Mouse (Mus musculus): ENCODE data around the gene Acsm1. TPM values are rescaled to one million over a fixed set of nuclear protein-coding genes. Genes with fewer than 3 reads are reported as not detected.

The Acsm1 gene
- polyA plus RNA-seq (2012; rRNA removed; ENCODE audit: low replicate concordance): 0.48 TPM in 1 of 2 replicates, not detected in the other

GRCm38 (mm10) chr7:119606664-119607076 lies at the start of gene Acsm1:
Gene Acsm1, plus strand, starts transcription at chr7:119607026.

GRCm38 (mm10) chr7:119689726-119690125 lies 82.9 kb downstream of the Acsm1 start, which contains the start of gene Acsm4:
Gene Acsm4, plus strand, starts transcription at chr7:119690026.

Other genes starting within 250 kb of the Acsm1 start
- 0.06 TPM in 1 of 2 replicates, not detected in the other for gene Gp2, start 147.7 kb upstream of the Acsm1 start, polyA plus RNA-seq (2012; rRNA removed; ENCODE audit: low replicate concordance)
- 0.06 and 0.26 TPM in 2 replicates for gene Umod, start 127.7 kb upstream of the Acsm1 start, polyA plus RNA-seq (2012; rRNA removed; ENCODE audit: low replicate concordance)
- gene Acsm5, start 87.6 kb upstream of the Acsm1 start, polyA plus RNA-seq (2012; rRNA removed; ENCODE audit: low replicate concordance): 4.4 and 5.1 TPM in 2 replicates
- gene Pdilt, start 83.5 kb upstream of the Acsm1 start, polyA plus RNA-seq (2012; rRNA removed; ENCODE audit: low replicate concordance): not detected in 2 replicates
- 0.36 TPM in 1 of 2 replicates, not detected in the other for gene Acsm2, start 52.7 kb upstream of the Acsm1 start, polyA plus RNA-seq (2012; rRNA removed; ENCODE audit: low replicate concordance)
- not detected in 2 replicates for gene Acsm4, start 83.0 kb downstream of the Acsm1 start, polyA plus RNA-seq (2012; rRNA removed; ENCODE audit: low replicate concordance)
- gene Thumpd1, start 113.8 kb downstream of the Acsm1 start, polyA plus RNA-seq (2012; rRNA removed; ENCODE audit: low replicate concordance): 17.8 and 20.5 TPM in 2 replicates
- gene Acsm3, start 153.9 kb downstream of the Acsm1 start, polyA plus RNA-seq (2012; rRNA removed; ENCODE audit: low replicate concordance): 14.3 and 42.0 TPM in 2 replicates
- gene Rexo5, start 187.0 kb downstream of the Acsm1 start, polyA plus RNA-seq (2012; rRNA removed; ENCODE audit: low replicate concordance): 1.3 and 2.4 TPM in 2 replicates
- 0.62 and 1.4 TPM in 2 replicates for gene Eri2, start 187.0 kb downstream of the Acsm1 start, polyA plus RNA-seq (2012; rRNA removed; ENCODE audit: low replicate concordance)